Mouse (Mus musculus): ENCODE results near the gene E130208F15Rik. TPM values are rescaled to one million over a fixed set of nuclear protein-coding genes. Genes with fewer than 3 reads are reported as not detected.

The E130208F15Rik gene
- polyA plus RNA-seq, 1 experiment = not detected

DNA sequence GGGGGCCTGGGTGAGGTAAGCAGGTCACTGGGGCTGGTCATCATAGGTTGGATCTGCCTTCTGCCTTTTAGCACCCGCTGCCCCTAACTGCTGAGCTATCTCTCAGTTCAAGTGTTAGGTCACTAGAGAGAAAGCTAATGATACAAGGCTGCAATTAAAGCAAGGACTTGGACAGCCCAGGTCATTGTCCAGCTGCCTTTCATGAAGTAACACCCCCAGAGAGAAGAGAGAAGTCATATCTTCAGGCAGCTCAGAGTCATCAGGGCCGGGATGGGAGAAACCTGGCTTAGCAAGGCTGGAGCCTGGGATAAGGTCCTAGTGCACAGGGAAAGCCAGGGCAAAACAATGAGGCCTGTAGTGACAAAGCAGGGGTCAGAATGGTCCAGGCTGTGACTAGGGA is 45.9 kb downstream of the E130208F15Rik start:
- 74% methylated on average over 2 of the region's 2 CpGs for WGBS
- no peaks in the 10 kb centered on the region for H3K4me1 ChIP-seq (ENCODE audit: control insufficient read depth, insufficient read depth, low read length)
- TF ChIP-seq CTCF (IDR thresholded peaks at IDR 0.05; ENCODE audit: control insufficient read depth, insufficient read depth, low read length) (no peak), POLR2A (IDR thresholded peaks at IDR 0.05; ENCODE audit: borderline replicate concordance, control insufficient read depth, low read depth, low read length) (no peak)

More for the DNA sequence above, 45.9 kb downstream of the E130208F15Rik start:
- H3K27ac ChIP-seq (ENCODE audit: control insufficient read depth, insufficient read depth, low read depth, low read length, poor library complexity) = no peak overlapping the region
- no peak overlapping the region for H3K4me3 ChIP-seq (replicated peaks; ENCODE audit: control insufficient read depth, low read depth, low read length)

Other genes starting within 250 kb of the E130208F15Rik start
- gene Zfp82, start 248.8 kb upstream of the E130208F15Rik start, polyA plus RNA-seq (2011; ENCODE audit: insufficient read depth, insufficient read length, low replicate concordance, missing spikeins) = 0.97 and 5.7 TPM in 2 replicates
- not detected in 2 replicates for gene Gm26920, start 231.3 kb upstream of the E130208F15Rik start, polyA plus RNA-seq (2011; ENCODE audit: insufficient read depth, insufficient read length, low replicate concordance, missing spikeins)
- 2.0 and 5.9 TPM in 2 replicates for gene Zfp566, start 231.2 kb upstream of the E130208F15Rik start, polyA plus RNA-seq (2011; ENCODE audit: insufficient read depth, insufficient read length, low replicate concordance, missing spikeins)
- 9.3 and 27.6 TPM in 2 replicates for gene Zfp260, start 227.0 kb upstream of the E130208F15Rik start, polyA plus RNA-seq (2011; ENCODE audit: insufficient read depth, insufficient read length, low replicate concordance, missing spikeins)
- gene Zfp382, start 199.8 kb upstream of the E130208F15Rik start, polyA plus RNA-seq (2011; ENCODE audit: insufficient read depth, insufficient read length, low replicate concordance, missing spikeins) = 0.57 and 0.95 TPM in 2 replicates
- gene Zfp146, start 152.0 kb upstream of the E130208F15Rik start, polyA plus RNA-seq (2011; ENCODE audit: insufficient read depth, insufficient read length, low replicate concordance, missing spikeins) = 11.2 and 13.7 TPM in 2 replicates
- gene Cox7a1, start 137.6 kb upstream of the E130208F15Rik start, polyA plus RNA-seq (2011; ENCODE audit: insufficient read depth, insufficient read length, low replicate concordance, missing spikeins) = 6.8 TPM in 1 of 2 replicates, not detected in the other
- gene Capns1, start 122.9 kb upstream of the E130208F15Rik start, polyA plus RNA-seq (2011; ENCODE audit: insufficient read depth, insufficient read length, low replicate concordance, missing spikeins) = 120 and 171 TPM in 2 replicates
- 41.5 and 50.8 TPM in 2 replicates for gene Polr2i, start 89.8 kb upstream of the E130208F15Rik start, polyA plus RNA-seq (2011; ENCODE audit: insufficient read depth, insufficient read length, low replicate concordance, missing spikeins)
- 24.0 and 67.8 TPM in 2 replicates for gene Tbcb, start 89.5 kb upstream of the E130208F15Rik start, polyA plus RNA-seq (2011; ENCODE audit: insufficient read depth, insufficient read length, low replicate concordance, missing spikeins)
- not detected in 2 replicates for gene Ovol3, start 86.0 kb upstream of the E130208F15Rik start, polyA plus RNA-seq (2011; ENCODE audit: insufficient read depth, insufficient read length, low replicate concordance, missing spikeins)
- not detected in 2 replicates for gene Thap8, start 41.6 kb upstream of the E130208F15Rik start, polyA plus RNA-seq (2011; ENCODE audit: insufficient read depth, insufficient read length, low replicate concordance, missing spikeins)
- gene Wdr62, start 41.3 kb upstream of the E130208F15Rik start, polyA plus RNA-seq (2011; ENCODE audit: insufficient read depth, insufficient read length, low replicate concordance, missing spikeins) = 33.7 and 45.3 TPM in 2 replicates
- 3.2 and 3.5 TPM in 2 replicates for gene Clip3, start 30.0 kb upstream of the E130208F15Rik start, polyA plus RNA-seq (2011; ENCODE audit: insufficient read depth, insufficient read length, low replicate concordance, missing spikeins)
- gene Alkbh6, start 13.0 kb upstream of the E130208F15Rik start, polyA plus RNA-seq (2011; ENCODE audit: insufficient read depth, insufficient read length, low replicate concordance, missing spikeins) = 11.7 and 23.3 TPM in 2 replicates
- gene Syne4, start 6.9 kb upstream of the E130208F15Rik start, polyA plus RNA-seq (2011; ENCODE audit: insufficient read depth, insufficient read length, low replicate concordance, missing spikeins) = 1.3 and 8.9 TPM in 2 replicates
- 6.3 and 10.1 TPM in 2 replicates for gene Sdhaf1, start 2.2 kb downstream of the E130208F15Rik start, polyA plus RNA-seq (2011; ENCODE audit: insufficient read depth, insufficient read length, low replicate concordance, missing spikeins)
- 0.45 and 0.70 TPM in 2 replicates for gene Lrfn3, start 41.0 kb downstream of the E130208F15Rik start, polyA plus RNA-seq (2011; ENCODE audit: insufficient read depth, insufficient read length, low replicate concordance, missing spikeins)
- gene Tyrobp, start 92.0 kb downstream of the E130208F15Rik start, polyA plus RNA-seq (2011; ENCODE audit: insufficient read depth, insufficient read length, low replicate concordance, missing spikeins) = 164 and 433 TPM in 2 replicates
- 47.8 and 107 TPM in 2 replicates for gene Hcst, start 98.1 kb downstream of the E130208F15Rik start, polyA plus RNA-seq (2011; ENCODE audit: insufficient read depth, insufficient read length, low replicate concordance, missing spikeins)
- 12.3 and 34.2 TPM in 2 replicates for gene Nfkbid, start 100.0 kb downstream of the E130208F15Rik start, polyA plus RNA-seq (2011; ENCODE audit: insufficient read depth, insufficient read length, low replicate concordance, missing spikeins)
- 6.2 TPM in 1 of 2 replicates, not detected in the other for gene Aplp1, start 123.8 kb downstream of the E130208F15Rik start, polyA plus RNA-seq (2011; ENCODE audit: insufficient read depth, insufficient read length, low replicate concordance, missing spikeins)
- 0.25 and 4.8 TPM in 2 replicates for gene Kirrel2, start 135.9 kb downstream of the E130208F15Rik start, polyA plus RNA-seq (2011; ENCODE audit: insufficient read depth, insufficient read length, low replicate concordance, missing spikeins)
- gene Nphs1, start 136.6 kb downstream of the E130208F15Rik start, polyA plus RNA-seq (2011; ENCODE audit: insufficient read depth, insufficient read length, low replicate concordance, missing spikeins) = 1.5 TPM in 1 of 2 replicates, not detected in the other
- gene Prodh2, start 171.9 kb downstream of the E130208F15Rik start, polyA plus RNA-seq (2011; ENCODE audit: insufficient read depth, insufficient read length, low replicate concordance, missing spikeins) = 1.9 and 3.1 TPM in 2 replicates
- gene Arhgap33, start 213.3 kb downstream of the E130208F15Rik start, polyA plus RNA-seq (2011; ENCODE audit: insufficient read depth, insufficient read length, low replicate concordance, missing spikeins) = 45.1 and 61.6 TPM in 2 replicates
- 13.1 and 19.0 TPM in 2 replicates for gene Hspb6, start 230.4 kb downstream of the E130208F15Rik start, polyA plus RNA-seq (2011; ENCODE audit: insufficient read depth, insufficient read length, low replicate concordance, missing spikeins)
- 4.2 and 12.8 TPM in 2 replicates for gene Proser3, start 230.6 kb downstream of the E130208F15Rik start, polyA plus RNA-seq (2011; ENCODE audit: insufficient read depth, insufficient read length, low replicate concordance, missing spikeins)
- gene Lin37, start 238.1 kb downstream of the E130208F15Rik start, polyA plus RNA-seq (2011; ENCODE audit: insufficient read depth, insufficient read length, low replicate concordance, missing spikeins) = 22.2 and 47.7 TPM in 2 replicates
- gene U2af1l4, start 241.6 kb downstream of the E130208F15Rik start, polyA plus RNA-seq (2011; ENCODE audit: insufficient read depth, insufficient read length, low replicate concordance, missing spikeins) = 28.8 and 71.1 TPM in 2 replicates
- gene Gm49396, start 241.6 kb downstream of the E130208F15Rik start, polyA plus RNA-seq (2011; ENCODE audit: insufficient read depth, insufficient read length, low replicate concordance, missing spikeins) = 7.6 and 11.0 TPM in 2 replicates
- gene Psenen, start 241.9 kb downstream of the E130208F15Rik start, polyA plus RNA-seq (2011; ENCODE audit: insufficient read depth, insufficient read length, low replicate concordance, missing spikeins) = 50.7 and 98.9 TPM in 2 replicates
- 11.3 and 15.7 TPM in 2 replicates for gene Igflr1, start 243.7 kb downstream of the E130208F15Rik start, polyA plus RNA-seq (2011; ENCODE audit: insufficient read depth, insufficient read length, low replicate concordance, missing spikeins)